Mouse (Mus musculus) ES-E14 (cell line): ENCODE data around the gene Epha8.

ENCODE experiments used
- HCFC1 ChIP-seq: IDR thresholded peaks from 2 replicates; pipeline ENCODE4 v1.6.1; 2012; ENCODE audit warnings: low read length, inconsistent platforms, borderline replicate concordance; ENCODE audit not compliant: insufficient read depth
- ZNF384 ChIP-seq: IDR thresholded peaks from 2 replicates; pipeline ENCODE4 v1.6.1; 2012; ENCODE audit warnings: low read depth, low read length, inconsistent platforms

DNA sequence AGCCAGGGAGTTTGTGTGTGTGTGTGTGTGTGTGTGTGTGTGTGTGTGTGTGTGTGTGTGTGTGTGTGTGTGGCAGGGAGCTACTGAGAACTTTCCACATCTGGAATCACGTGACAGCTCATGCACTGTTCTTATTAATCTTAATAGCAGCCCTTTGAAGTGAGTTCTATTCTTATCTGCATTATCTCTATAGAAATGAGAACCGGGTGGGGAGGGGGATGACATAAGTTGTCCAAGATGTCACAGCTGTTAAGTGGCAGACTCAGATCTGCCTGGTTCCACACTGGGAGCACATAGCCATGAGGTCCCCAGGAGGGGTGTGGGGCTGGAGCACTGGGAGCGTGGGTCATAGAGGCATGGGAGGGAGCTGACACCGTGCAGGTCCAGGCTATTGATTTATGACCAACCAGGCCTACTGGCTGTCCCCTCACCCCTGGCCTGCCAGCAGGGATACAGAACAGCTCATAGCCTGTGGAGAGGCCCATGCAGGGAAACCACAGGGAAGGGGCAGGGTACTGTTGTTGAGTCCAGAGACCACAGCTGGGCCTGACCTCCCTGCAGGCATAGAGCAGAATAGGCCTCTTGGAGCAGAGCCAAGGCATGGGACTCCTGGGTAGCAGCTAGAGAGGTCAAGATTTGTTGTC lies 5.1 kb upstream of the Epha8 start:
- TF ChIP-seq ZNF384 (no peak), HCFC1 (no peak)
